9 mouse cellular contexts compared by ENCODE assay signal in genomic region chr9:106452821-106453220, GRCm38 (mm10). TPM values are rescaled to one million over a fixed set of nuclear protein-coding genes. Genes with fewer than 3 reads are reported as not detected.
DNase-seq lines count a peak whose midpoint lies in the region; ATAC-seq and TF ChIP-seq lines count a peak whose summit lies in the region.
"Had no signal": no experiment of that assay in that cellular context is flagged by ENCODE, and none has a peak within 500 bp of the region (broad histone marks: within the 10 kb centered on the region; RNA-seq: fewer than 3 reads in every experiment).

No protein-coding gene starts in this region.

- peak overlapping the region; percentile 86 for H3K9ac ChIP-seq in ES-E14 (ENCODE audit: insufficient read depth, low read depth, low read length, poor library complexity, severe bottlenecking)
- H3K9ac ChIP-seq in embryonic facial prominence, embryonic 15.5 days, result no peak overlapping the region
- H3K9ac ChIP-seq in midbrain, embryonic 11.5 days (ENCODE audit: low read length), result peak overlapping the region; percentile 97

- peak overlapping the region; percentile 85 to 87 for H3K4me3 ChIP-seq in ES-E14 (ENCODE audit: insufficient read depth in 1 of 2, low read depth in 1 of 2, low read length in 2 of 2, poor library complexity in 1 of 2, severe bottlenecking in 1 of 2)
- H3K4me3 ChIP-seq in embryonic facial prominence, embryonic 15.5 days (replicated peaks), result peak overlapping the region; percentile 70
- H3K4me3 ChIP-seq in kidney, adult 2 months (ENCODE audit: insufficient read depth, low read depth, low read length), result peak overlapping the region; percentile 76; the same call in 1 of the 2 replicates
- H3K4me3 ChIP-seq in midbrain, embryonic 11.5 days (ENCODE audit: low read depth, low read length), result peak overlapping the region; percentile 88

- DNase-seq in cerebellum, adult 11 months, result peak; percentile 84
- no peak for DNase-seq in ES-E14 (ENCODE audit: low read depth, low spot score)
- DNase-seq in kidney, adult 2 months, result peak; percentile 87
- DNase-seq in midbrain, embryonic 11.5 days (ENCODE audit: low spot score, missing footprints), result peak; percentile 93
- DNase-seq in spleen, postnatal 10 days (ENCODE audit: low spot score in 2 of 2), result no peak
- DNase-seq in adrenal gland, postnatal 4 days (ENCODE audit: low spot score in 2 of 2), result no peak

- WGBS in embryonic facial prominence, embryonic 15.5 days, result 2% methylated on average over 6 of the region's 7 CpGs
- 16% methylated on average over 7 of the region's 7 CpGs for WGBS in kidney, adult 2 months
- 2% methylated on average over 7 of the region's 7 CpGs for WGBS in midbrain, embryonic 11.5 days

- no peak for TF ChIP-seq CTCF in kidney, adult 2 months (conservative IDR thresholded peaks at IDR 0.05; ENCODE audit: insufficient read depth, insufficient read length, low read depth, low read length)

- in situ Hi-C loops in ES-E14 (cut with MboI; ENCODE audit: low sequenced_read_pairs in 2 of 2, unreplicated experiment in 2 of 2), result no loop called here

- TF ChIP-seq POLR2A in kidney, adult 2 months (IDR thresholded peaks at IDR 0.05; ENCODE audit: low read depth, low read length), result no peak

- peak overlapping the region; percentile 89 for H3K4me2 ChIP-seq in embryonic facial prominence, embryonic 15.5 days (replicated peaks)
- peak overlapping the region; percentile 78 for H3K4me2 ChIP-seq in midbrain, embryonic 11.5 days

- no peaks in the 10 kb centered on the region for H3K9me3 ChIP-seq in ES-E14 (ENCODE audit: control insufficient read depth, insufficient read depth, low read depth, low read length)
- no peaks in the 10 kb centered on the region for H3K9me3 ChIP-seq in embryonic facial prominence, embryonic 15.5 days (replicated peaks)
- H3K9me3 ChIP-seq in midbrain, embryonic 11.5 days (ENCODE audit: control insufficient read depth, low read length), result no peaks in the 10 kb centered on the region

- no peak for ATAC-seq in cerebellum, adult (ENCODE audit: insufficient number of reproducible peaks, low FRiP score, low TSS enrichment)
- ATAC-seq in embryonic facial prominence, embryonic 15.5 days (ENCODE audit: insufficient number of reproducible peaks, low FRiP score, low TSS enrichment, low read depth), result no peak
- peak; percentile 10 for ATAC-seq in midbrain, embryonic 11.5 days (ENCODE audit: low FRiP score)

- H3K27ac ChIP-seq in ES-E14 (ENCODE audit: insufficient read depth, low read depth, low read length, poor library complexity, severe bottlenecking), result peak overlapping the region; percentile 94
- H3K27ac ChIP-seq in embryonic facial prominence, embryonic 15.5 days (replicated peaks), result 0 out of 2 replicates have a peak overlapping the region, but pooled peaks have one; percentile 90
- peak overlapping the region; percentile 42 for H3K27ac ChIP-seq in kidney, adult 2 months (ENCODE audit: insufficient read depth, low read depth, low read length)
- peak overlapping the region; percentile 97 for H3K27ac ChIP-seq in midbrain, embryonic 11.5 days (ENCODE audit: low read depth, low read length)

- H3K27me3 ChIP-seq in embryonic facial prominence, embryonic 15.5 days, result no peaks in the 10 kb centered on the region
- no peaks in the 10 kb centered on the region for H3K27me3 ChIP-seq in kidney, adult 2 months (replicated peaks; ENCODE audit: control insufficient read depth, insufficient read depth, low read length)
- no peaks in the 10 kb centered on the region for H3K27me3 ChIP-seq in midbrain, embryonic 11.5 days (ENCODE audit: control insufficient read depth, insufficient read depth, low read length)

- peaks cover 17 to 44% of the 10 kb centered on the region in 2 experiments for H3K4me1 ChIP-seq in ES-E14 (ENCODE audit: control insufficient read depth in 2 of 2, insufficient read depth in 2 of 2, low read length in 2 of 2, poor library complexity in 1 of 2)
- H3K4me1 ChIP-seq in embryonic facial prominence, embryonic 15.5 days, result peaks cover 92% of the 10 kb centered on the region
- H3K4me1 ChIP-seq in kidney, adult 2 months (ENCODE audit: control insufficient read depth, insufficient read depth, low read length), result peaks cover 23% of the 10 kb centered on the region
- peaks cover 64% of the 10 kb centered on the region for H3K4me1 ChIP-seq in midbrain, embryonic 11.5 days (ENCODE audit: control insufficient read depth, insufficient read depth, low read length)

- H3K36me3 ChIP-seq in ES-E14 (ENCODE audit: control insufficient read depth, insufficient read depth, low read length, poor library complexity, severe bottlenecking), result no peaks in the 10 kb centered on the region; the same call in 1 of the 2 replicates
- H3K36me3 ChIP-seq in embryonic facial prominence, embryonic 15.5 days, result no peaks in the 10 kb centered on the region
- no peaks in the 10 kb centered on the region for H3K36me3 ChIP-seq in kidney, adult 2 months (ENCODE audit: control insufficient read depth, insufficient read depth, low read length)
- H3K36me3 ChIP-seq in midbrain, embryonic 11.5 days (ENCODE audit: control insufficient read depth, insufficient read depth, low read length), result no peaks in the 10 kb centered on the region

TF ChIP-seq in ES-E14, 5 proteins besides CTCF, POLR2A, EP300 and RAD21:
- TF ChIP-seq ZC3H11A (IDR thresholded peaks at IDR 0.05; ENCODE audit: borderline replicate concordance, low read depth, low read length) (no peak), CHD2 (IDR thresholded peaks at IDR 0.05; ENCODE audit: low read depth, low read length) (0 out of 2 replicates have a peak, but pooled peaks have one; percentile 11), MAFK (IDR thresholded peaks at IDR 0.05; ENCODE audit: insufficient read depth, low read depth, low read length) (no peak), ZNF384 (IDR thresholded peaks at IDR 0.05; ENCODE audit: low read depth, low read length) (no peak)

RNA-seq across cellular contexts. Expression of gene Pcbp4, which starts 0.3 kb away (rescaled TPM):
- total RNA-seq in ES-E14 (2012; rRNA removed), result 140 and 176 TPM in 2 replicates
- polyA plus RNA-seq in embryonic facial prominence, embryonic 15.5 days (2015; fragmentation: Nextera tagmentation; extraction: Ambion mirVana), result 115 and 117 TPM in 2 replicates
- 90.3 and 115 TPM in 2 replicates for polyA plus RNA-seq in kidney, adult 2 months (2012; rRNA removed)
- 219 and 256 TPM in 2 replicates for polyA plus RNA-seq in midbrain, embryonic 11.5 days (2014; fragmentation: Nextera tagmentation; extraction: Ambion mirVana)
- 10 to 100 TPM; 59.5 to 63.8 TPM for total RNA-seq in adrenal gland, postnatal 4 days (2021)

RNA-seq across cellular contexts. Expression of gene Abhd14a, which starts 5.3 kb away (rescaled TPM):
- total RNA-seq in ES-E14 (2012; rRNA removed), result 23.0 and 55.6 TPM in 2 replicates
- polyA plus RNA-seq in embryonic facial prominence, embryonic 15.5 days (2015; fragmentation: Nextera tagmentation; extraction: Ambion mirVana), result 75.6 and 87.0 TPM in 2 replicates
- 137 and 146 TPM in 2 replicates for polyA plus RNA-seq in kidney, adult 2 months (2012; rRNA removed)
- polyA plus RNA-seq in midbrain, embryonic 11.5 days (2014; fragmentation: Nextera tagmentation; extraction: Ambion mirVana), result 30.8 and 34.5 TPM in 2 replicates
- total RNA-seq in adrenal gland, postnatal 4 days (2021), result 10 to 100 TPM; 29.8 to 30.2 TPM

RNA-seq across cellular contexts. Expression of gene Abhd14b, which starts 5.6 kb away (rescaled TPM):
- 1.9 and 4.2 TPM in 2 replicates for total RNA-seq in ES-E14 (2012; rRNA removed)
- 34.7 and 44.1 TPM in 2 replicates for polyA plus RNA-seq in embryonic facial prominence, embryonic 15.5 days (2015; fragmentation: Nextera tagmentation; extraction: Ambion mirVana)
- polyA plus RNA-seq in kidney, adult 2 months (2012; rRNA removed), result 470 and 526 TPM in 2 replicates
- polyA plus RNA-seq in midbrain, embryonic 11.5 days (2014; fragmentation: Nextera tagmentation; extraction: Ambion mirVana), result 3.9 and 4.5 TPM in 2 replicates
- 10 to 100 TPM; 43.5 to 44.1 TPM for total RNA-seq in adrenal gland, postnatal 4 days (2021)

RNA-seq across cellular contexts. Expression of gene Gpr62, which starts 12.9 kb away (rescaled TPM):
- total RNA-seq in ES-E14 (2012; rRNA removed), result 0.22 and 0.58 TPM in 2 replicates
- polyA plus RNA-seq in embryonic facial prominence, embryonic 15.5 days (2015; fragmentation: Nextera tagmentation; extraction: Ambion mirVana), result 0.57 and 0.64 TPM in 2 replicates
- 0.07 TPM in 1 of 2 replicates, not detected in the other for polyA plus RNA-seq in kidney, adult 2 months (2012; rRNA removed)
- 0.12 and 0.23 TPM in 2 replicates for polyA plus RNA-seq in midbrain, embryonic 11.5 days (2014; fragmentation: Nextera tagmentation; extraction: Ambion mirVana)
- under 1 TPM; 0.40 to 0.67 TPM for total RNA-seq in adrenal gland, postnatal 4 days (2021)
- total RNA-seq: hematopoietic stem cell, adult 5-6 weeks had no signal

RNA-seq across cellular contexts. Expression of gene Acy1, which starts 14.7 kb away (rescaled TPM):
- total RNA-seq in ES-E14 (2012; rRNA removed), result 28.8 and 40.3 TPM in 2 replicates
- 40.6 and 43.7 TPM in 2 replicates for polyA plus RNA-seq in embryonic facial prominence, embryonic 15.5 days (2015; fragmentation: Nextera tagmentation; extraction: Ambion mirVana)
- 141 and 154 TPM in 2 replicates for polyA plus RNA-seq in kidney, adult 2 months (2012; rRNA removed)
- polyA plus RNA-seq in midbrain, embryonic 11.5 days (2014; fragmentation: Nextera tagmentation; extraction: Ambion mirVana), result 29.9 and 30.4 TPM in 2 replicates
- total RNA-seq in adrenal gland, postnatal 4 days (2021), result 10 to 100 TPM; 23.1 to 23.4 TPM

Comparison
In these comparisons a context has a peak if more than half of its experiments do, and no peak if none do; other contexts are left out.
1. DNase-seq: peak in cerebellum, adult 11 months (single experiment), kidney, adult 2 months (single experiment) and midbrain, embryonic 11.5 days (single experiment); none in ES-E14 (single experiment), spleen, postnatal 10 days (0 of 2) and adrenal gland, postnatal 4 days (0 of 2).
2. H3K27ac ChIP-seq: peak in every context shown above with its lines; median percentile 97 in midbrain, embryonic 11.5 days; 94 in ES-E14; 90 in embryonic facial prominence, embryonic 15.5 days; 42 in kidney, adult 2 months.
3. RNA of gene Abhd14b, which starts 5.6 kb away (polyA plus RNA-seq): 470 to 526 TPM in kidney, adult 2 months; 34.7 to 44.1 TPM in embryonic facial prominence, embryonic 15.5 days and 3.9 to 4.5 TPM in midbrain, embryonic 11.5 days; every median in the first group is over 10 times any median in the second.
4. Peak in every context shown above with its lines, with median percentiles within 50 percentile points of each other: H3K4me3 ChIP-seq.